Mouse (Mus musculus): Measurements from ENCODE around the gene Fam189b. TPM values are rescaled to one million over a fixed set of nuclear protein-coding genes. Genes with fewer than 3 reads are reported as not detected.

Gene Fam189b
- total RNA-seq, 2 experiments from 2014 or later = 11.1 to 12.9 TPM

GRCm38 (mm10) chr3:89228836-89229235, 45.9 kb downstream of the Fam189b start, which contains the start of gene Muc1:
Muc1 (plus strand) TSS chr3:89229057.
- no peak for DNase-seq

GRCm38 (mm10) chr3:89229276-89229675, 46.3 kb downstream of the Fam189b start:
- DNase-seq = no peak

- DNase-seq = no peak
Observed at GRCm38 (mm10) chr3:89230561-89230960, 47.6 kb downstream of the Fam189b start.

- DNase-seq = no peak
Observed at GRCm38 (mm10) chr3:89231345-89231744, 48.4 kb downstream of the Fam189b start.

- no peak for DNase-seq
Observed at GRCm38 (mm10) chr3:89231772-89232275, 48.9 kb downstream of the Fam189b start.

- no peak for DNase-seq
Observed at GRCm38 (mm10) chr3:89232614-89233013, 49.7 kb downstream of the Fam189b start.

- DNase-seq = no peak
Observed at GRCm38 (mm10) chr3:89233562-89234110, 50.7 kb downstream of the Fam189b start.

GRCm38 (mm10) chr3:89236516-89236915, 53.6 kb downstream of the Fam189b start:
- DNase-seq = no peak

GRCm38 (mm10) chr3:89237682-89238081, 54.7 kb downstream of the Fam189b start:
- DNase-seq = no peak

GRCm38 (mm10) chr3:89238494-89238893, 55.6 kb downstream of the Fam189b start:
- DNase-seq = no peak

Small RNA genes lying within 50 kb of the gene (microRNA-seq; reads per million reads assigned to microRNA genes)
- gene Mir92b = 30.9 to 41.3 reads per million in 2 experiments

Other genes starting within 250 kb of the Fam189b start
- 10 to 100 TPM; 28.8 to 35.3 TPM for gene Ash1l, start 232.5 kb upstream of the Fam189b start, total RNA-seq (2021)
- gene Dap3, start 232.0 kb upstream of the Fam189b start, total RNA-seq (2021) = 10 to 100 TPM; 62.8 to 67.6 TPM
- gene Rusc1, start 89.8 kb upstream of the Fam189b start, total RNA-seq (2021) = 1 to 10 TPM; 9.7 to 9.9 TPM
- not detected for gene Gm43738, start 82.0 kb upstream of the Fam189b start, total RNA-seq (2021)
- 10 to 100 TPM; 33.7 to 35.5 TPM for gene Fdps, start 81.2 kb upstream of the Fam189b start, total RNA-seq (2021)
- under 1 TPM in 1 of 2 experiments, not detected in 1; 0.41 TPM for gene Pklr, start 47.0 kb upstream of the Fam189b start, total RNA-seq (2021)
- gene Hcn3, start 22.9 kb upstream of the Fam189b start, total RNA-seq (2021) = 1 to 10 TPM in 1 of 2 experiments, under 1 TPM in 1; 0.12 to 1.1 TPM
- gene Clk2, start 18.3 kb upstream of the Fam189b start, total RNA-seq (2021) = 10 to 100 TPM; 21.5 to 32.6 TPM
- gene Scamp3, start 5.7 kb upstream of the Fam189b start, total RNA-seq (2021) = 10 to 100 TPM; 36.7 to 40.0 TPM
- gene Gba, start 19.8 kb downstream of the Fam189b start, total RNA-seq (2021) = 10 to 100 TPM; 20.6 to 24.5 TPM
- gene Thbs3, start 32.0 kb downstream of the Fam189b start, total RNA-seq (2021) = 10 to 100 TPM; 46.2 to 61.5 TPM
- 10 to 100 TPM; 55.2 to 57.3 TPM for gene Mtx1, start 43.9 kb downstream of the Fam189b start, total RNA-seq (2021)
- gene Muc1, start 45.9 kb downstream of the Fam189b start, total RNA-seq (2021) = under 1 TPM; 0.16 to 0.63 TPM
- gene Krtcap2, start 62.8 kb downstream of the Fam189b start, total RNA-seq (2021) = 10 to 100 TPM; 78.1 to 93.1 TPM
- gene Trim46, start 63.2 kb downstream of the Fam189b start, total RNA-seq (2021) = under 1 TPM; 0.70 to 0.86 TPM
- gene Dpm3, start 76.2 kb downstream of the Fam189b start, total RNA-seq (2021) = 10 to 100 TPM; 47.4 to 54.9 TPM
- 10 to 100 TPM; 19.0 to 28.7 TPM for gene Slc50a1, start 87.4 kb downstream of the Fam189b start, total RNA-seq (2021)
- 10 to 100 TPM; 21.1 to 26.3 TPM for gene Efna1, start 98.0 kb downstream of the Fam189b start, total RNA-seq (2021)
- not detected for gene Efna3, start 139.8 kb downstream of the Fam189b start, total RNA-seq (2021)
- 1 to 10 TPM in 1 of 2 experiments, under 1 TPM in 1; 0.82 to 1.9 TPM for gene Efna4, start 154.9 kb downstream of the Fam189b start, total RNA-seq (2021)
- 10 to 100 TPM; 32.6 to 48.1 TPM for gene Adam15, start 166.9 kb downstream of the Fam189b start, total RNA-seq (2021)
- not detected for gene Dcst2, start 178.8 kb downstream of the Fam189b start, total RNA-seq (2021)
- under 1 TPM; 0.12 to 0.14 TPM for gene Dcst1, start 182.1 kb downstream of the Fam189b start, total RNA-seq (2021)
- 10 to 100 TPM; 19.1 to 21.8 TPM for gene Zbtb7b, start 211.6 kb downstream of the Fam189b start, total RNA-seq (2021)
- gene Lenep, start 219.7 kb downstream of the Fam189b start, total RNA-seq (2021) = under 1 TPM; 0.59 to 0.73 TPM
- 10 to 100 TPM; 25.8 to 29.5 TPM for gene Flad1, start 228.7 kb downstream of the Fam189b start, total RNA-seq (2021)
- 10 to 100 TPM; 19.7 to 22.3 TPM for gene Cks1b, start 235.2 kb downstream of the Fam189b start, total RNA-seq (2021)
- 10 to 100 TPM; 50.0 to 57.8 TPM for gene Shc1, start 235.3 kb downstream of the Fam189b start, total RNA-seq (2021)
- 10 to 100 TPM; 15.9 to 22.2 TPM for gene Pygo2, start 247.1 kb downstream of the Fam189b start, total RNA-seq (2021)